Mouse (Mus musculus) liver, embryonic 11.5 days (tissue): Measurements from ENCODE around the gene Ppp4r3a. TPM values are rescaled to one million over a fixed set of nuclear protein-coding genes. Genes with fewer than 3 reads are reported as not detected.

ENCODE experiments used
- ATAC-seq: fragments of 200-750 bp; cut with Nextera tagmentation; replicated peaks from 2 replicates; pipeline ENCODE4 v1.8.0; 2017; ENCODE audit warnings: moderate number of reproducible peaks, mild to moderate bottlenecking, moderate TSS enrichment, moderate library complexity; ENCODE audit not compliant: low FRiP score
- DNase-seq: peaks from one replicate; pipeline ENCODE4 v3.0.0-alpha.2; 2017; ENCODE audit warnings: low spot score
- H3K27ac ChIP-seq: fragments of 300-500 bp; sonication (generic); 2 replicates; pipeline ENCODE4 v1.5.1; 2014; ENCODE audit warnings: mild to moderate bottlenecking, low read depth, low read length, control low read depth
- H3K27me3 ChIP-seq: fragments of 300-500 bp; sonication (generic); replicated peaks from 2 replicates; pipeline ENCODE4 v1.6.1; 2014; ENCODE audit warnings: low read length, mixed read lengths; ENCODE audit not compliant: control insufficient read depth, insufficient read depth
- H3K36me3 ChIP-seq: fragments of 300-500 bp; sonication (generic); 2 replicates; pipeline ENCODE4 v1.6.1; 2014; ENCODE audit warnings: mild to moderate bottlenecking, low read length, moderate library complexity, mixed read lengths; ENCODE audit not compliant: control insufficient read depth, insufficient read depth
- H3K4me1 ChIP-seq: fragments of 300-500 bp; sonication (generic); replicated peaks from 2 replicates; pipeline ENCODE4 v1.6.1; 2014; ENCODE audit warnings: low read length, mixed read lengths; ENCODE audit not compliant: control insufficient read depth, insufficient read depth
- H3K4me2 ChIP-seq: fragments of 300-500 bp; sonication (generic); 2 replicates; pipeline ENCODE4 v1.6.1; 2014; ENCODE audit warnings: mild to moderate bottlenecking, control low read depth, moderate library complexity
- H3K4me3 ChIP-seq: fragments of 300-500 bp; sonication (generic); 2 replicates; pipeline ENCODE4 v1.5.1; 2014; ENCODE audit warnings: low read depth, low read length, control low read depth
- H3K9ac ChIP-seq: fragments of 300-500 bp; sonication (generic); 2 replicates; pipeline ENCODE4 v1.6.1; 2014; ENCODE audit warnings: low read depth, low read length, control low read depth
- H3K9me3 ChIP-seq: fragments of 300-500 bp; sonication (generic); 2 replicates; pipeline ENCODE4 v1.6.1; 2016; ENCODE audit warnings: low read length, inconsistent platforms, mixed read lengths; ENCODE audit not compliant: control insufficient read depth
- WGBS: fragments of 180-500 bp; shearing (Covaris S2); extraction: QIAGEN DNeasy Blood & Tissue Kit; methylation state at CpG from one replicate; pipeline ENCODE4 v1.1.7; 2014; 5-methylcytosine and 5-hydroxymethylcytosine counted together
- polyA plus RNA-seq: library from polyadenylated mRNA; unstranded; fragments of >200 nt; fragmentation: Nextera tagmentation; extraction: Ambion mirVana; gene quantifications from 2 replicates; pipeline ENCODE4 v1.2.1, GENCODE M21; 2014

Gene Ppp4r3a
- polyA plus RNA-seq, 1 experiment from 2014 or later = 54.4 TPM

GRCm38 (mm10) chr12:100995607-100996377, 87.7 kb downstream of the Ppp4r3a start:
- H3K4me1 ChIP-seq = peaks cover 51% of the 10 kb centered on the region
- no peak overlapping the region for H3K4me3 ChIP-seq
- ATAC-seq (no peak), DNase-seq (no peak)
- H3K36me3 ChIP-seq = no peaks in the 10 kb centered on the region
- H3K27ac ChIP-seq = no peak overlapping the region
- H3K9me3 ChIP-seq = no peaks in the 10 kb centered on the region
- H3K27me3 ChIP-seq = no peaks in the 10 kb centered on the region
- no peak overlapping the region for H3K9ac ChIP-seq
- 72% methylated on average over 16 of the region's 16 CpGs for WGBS
- peak overlapping the region; percentile 24; the same call in 1 of the 2 replicates for H3K4me2 ChIP-seq

- Histone ChIP-seq H3K27me3 (no peaks in the 10 kb centered on the region), H3K4me1 (peaks cover 40% of the 10 kb centered on the region), H3K27ac (no peak overlapping the region), H3K4me3 (no peak overlapping the region), H3K9me3 (no peaks in the 10 kb centered on the region), H3K4me2 (no peak overlapping the region), H3K36me3 (no peaks in the 10 kb centered on the region), H3K9ac (no peak overlapping the region)
- DNase-seq = no peak
- WGBS = 73% methylated on average over 3 of the region's 3 CpGs
- ATAC-seq = no peak
Observed at GRCm38 (mm10) chr12:100994140-100995015, 89.1 kb downstream of the Ppp4r3a start.

- Histone ChIP-seq H3K4me2 (no peak overlapping the region), H3K27ac (no peak overlapping the region), H3K9ac (no peak overlapping the region), H3K9me3 (no peaks in the 10 kb centered on the region), H3K36me3 (no peaks in the 10 kb centered on the region), H3K27me3 (no peaks in the 10 kb centered on the region), H3K4me3 (no peak overlapping the region), H3K4me1 (peaks cover 29% of the 10 kb centered on the region)
- no peak for ATAC-seq
- no peak for DNase-seq
- 67% methylated on average over 3 of the region's 3 CpGs for WGBS
Observed at GRCm38 (mm10) chr12:100993146-100993545, 90.4 kb downstream of the Ppp4r3a start.

- Histone ChIP-seq H3K9ac (no peak overlapping the region), H3K4me3 (no peak overlapping the region), H3K4me2 (no peak overlapping the region), H3K9me3 (no peaks in the 10 kb centered on the region), H3K36me3 (no peaks in the 10 kb centered on the region), H3K27me3 (no peaks in the 10 kb centered on the region), H3K4me1 (peaks cover 23% of the 10 kb centered on the region), H3K27ac (no peak overlapping the region)
- DNase-seq (no peak), ATAC-seq (no peak)
- 79% methylated on average over 7 of the region's 7 CpGs for WGBS
Observed at GRCm38 (mm10) chr12:100992505-100992904, 91.0 kb downstream of the Ppp4r3a start.

- H3K9me3 ChIP-seq = no peaks in the 10 kb centered on the region
- no peaks in the 10 kb centered on the region for H3K27me3 ChIP-seq
- H3K4me2 ChIP-seq = no peak overlapping the region
- no peaks in the 10 kb centered on the region for H3K36me3 ChIP-seq
- no peak overlapping the region for H3K27ac ChIP-seq
- no peak overlapping the region for H3K4me3 ChIP-seq
- no peak for ATAC-seq
- 81% methylated on average over 3 of the region's 3 CpGs for WGBS
- DNase-seq = no peak
- no peak overlapping the region for H3K9ac ChIP-seq
- peaks cover 10% of the 10 kb centered on the region for H3K4me1 ChIP-seq
Observed at GRCm38 (mm10) chr12:100991119-100991518, 92.4 kb downstream of the Ppp4r3a start.

GRCm38 (mm10) chr12:100990291-100990690, 93.2 kb downstream of the Ppp4r3a start:
- ATAC-seq (no peak), DNase-seq (no peak)
- no peaks in the 10 kb centered on the region for H3K9me3 ChIP-seq
- no peaks in the 10 kb centered on the region for H3K36me3 ChIP-seq
- WGBS = 68% methylated on average over 12 of the region's 12 CpGs
- H3K9ac ChIP-seq = no peak overlapping the region
- no peak overlapping the region for H3K4me2 ChIP-seq
- peaks cover 3% of the 10 kb centered on the region for H3K4me1 ChIP-seq
- no peak overlapping the region for H3K27ac ChIP-seq
- H3K4me3 ChIP-seq = no peak overlapping the region
- H3K27me3 ChIP-seq = no peaks in the 10 kb centered on the region

- Histone ChIP-seq H3K9ac (no peak overlapping the region), H3K9me3 (no peaks in the 10 kb centered on the region), H3K27ac (no peak overlapping the region), H3K4me1 (peaks cover 2% of the 10 kb centered on the region), H3K4me2 (no peak overlapping the region), H3K27me3 (no peaks in the 10 kb centered on the region), H3K36me3 (no peaks in the 10 kb centered on the region), H3K4me3 (no peak overlapping the region)
- no peak for DNase-seq
- no peak for ATAC-seq
- 74% methylated on average over 4 of the region's 4 CpGs for WGBS
Observed at GRCm38 (mm10) chr12:100989780-100990288, 93.7 kb downstream of the Ppp4r3a start.
